Mouse (Mus musculus) gastrocnemius, adult 2 months (tissue): ENCODE measurements around the gene Il6. TPM values are rescaled to one million over a fixed set of nuclear protein-coding genes. Genes with fewer than 3 reads are reported as not detected.
"Not testable (repeated sequence)": the region's sequence is repeated elsewhere in the genome, so short reads cannot be mapped to it uniquely, and the experiment has no call there.

ENCODE experiments used
- DNase-seq: peaks from one replicate; pipeline ENCODE4 v3.0.0; 2022
- H3K27ac ChIP-seq: fragments of 200-600 bp; 2 replicates; pipeline ENCODE4 v1.8.1; 2022; ENCODE audit warnings: mild to moderate bottlenecking
- H3K4me3 ChIP-seq: fragments of 200-600 bp; 2 replicates; pipeline ENCODE4 v1.8.1; 2022; ENCODE audit warnings: mild to moderate bottlenecking, moderate library complexity
- CTCF ChIP-seq: fragments of 200-600 bp; IDR thresholded peaks from 2 replicates; pipeline ENCODE4 v1.8.1; 2022; ENCODE audit warnings: antibody characterized with exemption, mild to moderate bottlenecking, moderate library complexity
- intact Hi-C: fragments of 180-260 bp; cut with DNase I; formaldehyde crosslinking; loops from one replicate; pipeline ENCODE4 v1.15.1; 2025
- total RNA-seq, 2 experiments: library from RNA; stranded (reverse); gene quantifications; 2 replicates each; pipeline ENCODE4 v1.2.3; 2021

The Il6 gene
- total RNA-seq, 2 experiments from 2014 or later, result not detected

- TF ChIP-seq CTCF, result no peak
- Histone ChIP-seq H3K4me3 (no peak overlapping the region), H3K27ac (no peak overlapping the region)
- intact Hi-C loops, result no loop called here
- no peak for DNase-seq
Measured at GRCm38 (mm10) chr5:30058216-30058731, 45.4 kb downstream of the Il6 start.

- DNase-seq, intact Hi-C loops, H3K4me3 ChIP-seq, H3K27ac ChIP-seq: not testable (repeated sequence)
Measured at GRCm38 (mm10) chr5:30059607-30060006, 46.7 kb downstream of the Il6 start.

- TF ChIP-seq CTCF, result no peak
- no peak overlapping the region for H3K27ac ChIP-seq
- no peak overlapping the region for H3K4me3 ChIP-seq
- DNase-seq, result no peak
- intact Hi-C loops, result no loop called here
Measured at GRCm38 (mm10) chr5:30067726-30068125, 54.8 kb downstream of the Il6 start.

Other genes with a start within 250 kb of the Il6 start
- gene Tyms, start 60.5 kb downstream of the Il6 start, total RNA-seq, result 1 to 10 TPM; 1.7 to 2.0 TPM
- not detected for gene Garem2, start 92.0 kb downstream of the Il6 start, total RNA-seq
- gene 3110082J24Rik, start 93.0 kb downstream of the Il6 start, total RNA-seq, result not detected
- gene Hadha, start 142.0 kb downstream of the Il6 start, total RNA-seq, result 100 to 1,000 TPM; 261 to 470 TPM
- gene Hadhb, start 142.1 kb downstream of the Il6 start, total RNA-seq, result 100 to 1,000 TPM; 340 to 569 TPM
- gene Adgrf3, start 192.6 kb downstream of the Il6 start, total RNA-seq, result not detected
- 10 to 100 TPM in 1 of 2 experiments, 1 to 10 TPM in 1; 8.3 to 11.4 TPM for gene Selenoi, start 219.5 kb downstream of the Il6 start, total RNA-seq